Mouse (Mus musculus) testis, postnatal 10 days (tissue): ENCODE measurements at regions not wholly inside any gene's neighbourhood (a gene's known extent, or its start where the extent isn't known, plus 50 kb on each side); places are given as distances from the start of the nearest gene placed in this dataset.

ENCODE experiments used
- DNase-seq: peaks from one replicate; pipeline ENCODE4 v3.0.0; 2021; ENCODE audit warnings: low spot score

DNA sequence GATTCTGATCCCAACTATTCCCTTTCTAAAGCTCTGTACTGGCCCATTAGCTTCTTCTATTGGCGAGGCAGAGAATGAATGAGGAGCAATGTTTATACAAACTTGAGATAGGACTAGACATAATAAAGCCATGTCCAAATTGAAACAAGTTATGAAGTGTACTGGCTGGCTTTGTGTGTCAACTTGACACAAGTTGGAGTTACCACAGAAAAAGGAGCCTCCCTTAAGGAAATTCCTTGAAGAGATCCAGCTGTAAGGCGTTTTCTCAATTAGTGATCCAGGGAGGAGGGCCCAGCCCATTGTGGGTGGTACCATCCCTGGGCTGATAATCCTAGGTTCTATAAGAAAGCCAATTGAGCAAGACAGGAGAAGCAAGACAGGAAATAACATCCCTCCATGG is 135.9 kb upstream of the Cr2 start:
- no peak for DNase-seq

DNA sequence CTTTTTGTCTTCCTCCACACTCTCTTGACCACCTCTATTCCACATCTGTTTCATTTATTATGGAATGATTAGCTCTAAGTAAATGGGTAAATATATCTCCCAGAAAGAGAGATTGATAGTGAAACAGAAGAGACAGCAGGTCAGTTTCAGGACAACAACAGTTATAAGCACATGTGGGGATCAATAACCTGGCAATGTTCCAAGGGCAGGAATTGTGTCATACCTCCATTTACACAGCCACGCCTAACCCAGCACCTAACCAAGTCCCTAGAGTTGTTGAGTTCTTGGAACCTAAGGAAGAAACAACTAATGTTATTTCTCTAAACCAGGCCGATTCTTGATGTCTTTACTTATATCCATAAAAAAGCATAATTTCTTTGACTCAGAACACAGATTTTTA is 108.6 kb upstream of the Cr2 start:
- no peak for DNase-seq

DNA sequence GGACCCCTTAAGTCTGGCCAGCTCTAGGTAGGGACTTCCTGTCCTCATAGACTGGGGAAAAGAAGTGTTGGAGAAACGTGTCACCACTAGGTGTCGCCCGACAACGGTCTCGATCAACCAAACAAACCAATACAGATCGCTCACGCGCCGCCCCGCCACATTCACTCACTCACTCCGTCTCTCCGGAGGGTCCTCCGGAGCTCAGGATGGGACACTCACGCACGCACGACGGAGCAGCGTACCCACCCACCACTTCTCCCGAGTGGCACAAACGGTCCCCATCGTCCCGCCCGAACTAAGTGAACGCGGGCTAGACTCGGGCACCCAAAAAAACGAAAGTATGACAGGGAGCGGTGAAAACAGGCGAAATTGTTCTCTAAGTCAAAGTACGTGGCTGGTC is 65.0 kb upstream of the Cr2 start:
- peak; percentile 100 for DNase-seq

DNA sequence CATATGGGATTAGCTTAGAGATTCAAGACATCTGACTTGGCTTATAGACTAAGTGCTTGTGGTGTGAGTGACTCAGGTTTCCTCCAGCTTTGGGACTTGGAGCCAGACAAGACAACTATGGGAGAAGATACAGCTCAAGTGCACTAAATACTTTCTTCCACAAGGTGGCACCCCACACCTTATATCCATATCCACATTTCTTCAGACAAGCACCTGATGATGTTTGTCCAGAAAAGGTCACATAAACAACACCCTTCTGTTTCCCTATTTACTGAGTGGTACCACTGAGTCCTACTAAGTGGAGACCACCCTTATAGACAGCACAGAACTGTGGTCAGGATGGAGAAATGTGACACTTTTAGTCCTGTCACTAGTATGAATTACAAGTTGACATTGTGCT is 56.1 kb upstream of the Cr2 start:
- peak; percentile 49 for DNase-seq

DNA sequence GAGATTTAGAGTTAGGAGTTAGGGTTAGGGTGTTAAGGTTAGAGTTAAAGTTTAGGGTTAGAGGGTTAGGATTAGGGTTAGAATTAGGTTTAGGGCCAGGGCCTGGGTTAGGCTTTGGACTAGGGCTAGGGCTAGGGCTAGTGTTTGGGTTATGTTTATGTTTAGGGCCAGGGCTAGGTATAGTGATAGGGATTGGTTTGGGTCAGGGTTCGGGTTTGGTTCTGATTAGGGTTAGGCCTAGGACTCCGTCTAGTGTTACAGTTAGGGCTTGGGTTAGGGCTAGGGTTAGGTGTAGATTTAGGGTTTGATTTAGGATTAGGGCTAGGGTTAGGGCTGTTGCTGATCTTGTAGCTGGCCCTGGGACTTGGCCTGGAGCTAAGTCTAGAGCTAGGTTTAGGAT is 50.5 kb upstream of the Cr2 start:
- no peak for DNase-seq
